Mouse (Mus musculus) cortical plate, adult 2 months (tissue): Measurements from ENCODE around the gene Gm4707.

Experiments used
- CTCF ChIP-seq: fragments of 200-500 bp; IDR thresholded peaks from 2 replicates; pipeline ENCODE4 v1.5.1; 2011; ENCODE audit warnings: mild to moderate bottlenecking, control low read depth, low read length; ENCODE audit not compliant: insufficient read depth; ENCODE audit errors: extremely low read depth
- POLR2A ChIP-seq: fragments of 200-500 bp; IDR thresholded peaks from 2 replicates; pipeline ENCODE4 v1.6.1; 2011; ENCODE audit warnings: mild to moderate bottlenecking, low read length, control low read depth; ENCODE audit not compliant: insufficient read depth; ENCODE audit errors: extremely low read depth

- TF ChIP-seq CTCF: no peak
- no peak for TF ChIP-seq POLR2A
These were observed 11.5 kb upstream of the Gm4707 start for GRCm38 (mm10) chr17:71471261-71471660.
